Mouse (Mus musculus): ENCODE results near the gene Uap1.
"Not testable (repeated sequence)": the region's sequence is repeated elsewhere in the genome, so short reads cannot be mapped to it uniquely, and the experiment has no call there.

Uap1 gene

DNA sequence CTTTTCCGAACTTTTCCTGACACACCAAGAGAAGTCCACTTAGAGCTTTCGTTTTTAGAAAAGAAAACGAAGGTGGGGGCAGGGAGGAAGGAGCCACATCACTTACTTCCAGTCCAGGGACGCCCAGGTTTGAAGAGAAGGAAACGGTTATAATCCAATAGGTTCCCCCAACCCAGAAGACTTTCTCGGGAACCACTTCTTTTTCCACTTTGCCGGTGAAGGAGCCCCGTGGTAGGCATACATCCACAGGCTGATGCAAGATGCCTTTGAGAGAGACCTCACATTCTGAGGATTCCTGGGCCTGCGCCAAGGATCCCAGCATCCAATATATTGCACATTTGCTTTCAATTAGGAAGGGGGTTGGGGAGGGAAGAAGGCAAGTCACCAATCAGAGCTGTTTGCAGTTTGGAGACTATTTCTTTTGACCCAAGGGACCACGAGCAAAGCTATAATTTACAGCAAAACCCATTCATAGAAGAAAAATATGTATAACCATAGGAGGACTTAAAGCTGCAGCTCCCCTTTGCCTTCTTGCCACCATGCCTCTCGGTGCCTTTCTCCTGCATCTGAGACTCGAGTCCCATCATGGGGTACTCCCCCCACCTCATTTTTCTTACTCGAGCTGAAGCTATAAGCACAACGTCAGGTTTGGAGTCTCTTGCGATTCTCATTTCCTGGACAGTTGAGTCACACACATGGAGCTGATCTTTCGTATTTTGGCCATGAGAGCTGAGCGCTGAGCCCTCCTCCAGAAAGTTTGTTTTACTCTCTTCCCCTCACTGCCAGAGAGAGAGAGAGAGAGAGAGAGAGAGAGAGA, 64.0 kb downstream of the Uap1 start, which contains the start of gene Ddr2:
TSS of gene Ddr2 (minus strand) at position 247 of the 817 bp plus-strand sequence.
- no peak for DNase-seq

DNA sequence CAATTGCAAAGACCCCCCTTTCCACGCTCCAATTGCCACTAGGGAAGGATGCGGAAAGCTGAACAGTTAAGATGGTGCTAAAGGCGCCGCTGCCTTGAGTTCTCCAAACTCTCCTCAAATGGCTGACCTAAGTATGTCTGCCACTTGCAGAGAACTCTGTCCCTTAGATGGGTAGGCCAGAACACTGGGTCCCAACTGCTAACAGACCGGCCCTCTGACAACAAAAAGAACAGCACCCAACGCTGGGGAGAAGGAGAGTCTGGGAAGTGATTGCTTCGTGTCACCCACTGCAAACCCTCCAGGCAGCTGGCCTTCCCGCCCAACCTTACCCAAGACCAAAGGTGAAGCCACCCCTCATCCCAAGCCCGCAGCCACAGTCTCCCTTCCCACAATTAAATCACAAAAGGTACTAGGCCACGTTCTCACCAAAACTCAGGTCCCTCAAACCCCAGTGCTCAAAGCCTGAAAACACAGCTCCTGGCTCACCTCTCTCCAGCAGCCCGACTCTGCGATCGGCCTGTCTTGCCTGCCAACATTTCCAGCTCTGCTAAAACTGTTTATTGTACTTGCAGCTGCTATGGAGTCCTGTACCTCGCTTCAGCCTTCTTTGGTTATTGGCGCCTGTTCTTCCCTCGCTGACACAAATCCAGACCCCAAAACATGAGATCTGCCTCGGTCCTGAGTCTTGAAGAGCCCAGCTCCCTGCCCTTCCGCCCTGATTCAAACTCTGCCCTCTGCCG, 64.8 kb downstream of the Uap1 start:
- no peak for DNase-seq

DNA sequence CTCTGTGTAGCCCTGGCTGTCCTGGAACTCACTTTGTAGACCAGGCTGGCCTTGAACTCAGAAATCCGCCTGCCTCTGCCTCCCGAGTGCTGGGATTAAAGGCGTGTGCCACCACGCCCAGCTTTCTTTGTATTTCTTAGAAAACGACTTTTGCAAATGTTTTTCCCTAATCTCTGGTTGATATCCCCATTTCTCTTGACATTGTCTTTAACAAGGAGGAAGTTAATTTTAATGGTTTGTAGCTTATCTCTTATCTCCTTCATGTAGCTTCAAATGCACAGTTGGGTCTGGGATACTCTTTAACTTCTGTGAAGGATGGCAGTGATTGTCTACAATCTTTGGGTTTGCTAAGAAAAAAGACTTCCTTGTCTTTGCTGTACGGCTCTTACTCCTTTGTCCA, 71.9 kb downstream of the Uap1 start:
- DNase-seq, result not testable (repeated sequence)

Data from thymus, postnatal 4 days (tissue).